Mouse (Mus musculus): ENCODE results near the gene Alox8.
A peak's percentile ranks its signal among the peaks of the same experiment; 100 is the strongest.

Alox8 gene

DNA sequence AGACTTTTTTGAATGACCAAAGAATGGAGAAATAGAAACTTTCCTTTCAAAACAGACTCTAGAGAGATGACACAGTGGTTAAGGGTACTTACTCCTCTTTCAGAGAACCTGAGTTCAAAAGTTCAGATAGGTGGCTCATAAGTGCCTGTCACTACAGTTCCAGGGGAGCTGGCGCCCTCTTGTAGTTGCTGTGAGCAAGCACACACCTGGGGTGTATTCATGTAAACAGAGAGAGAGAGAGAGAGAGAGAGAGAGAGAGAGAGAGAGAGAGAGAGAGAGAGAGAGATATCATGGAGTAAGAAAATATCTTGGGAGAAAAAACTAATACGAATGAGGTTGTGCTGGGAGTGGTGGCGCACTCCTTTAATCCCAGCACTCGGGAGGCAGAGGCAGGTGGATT, 17.5 kb downstream of the Alox8 start:
- DNase-seq (ENCODE audit: low spot score) = no peak

DNA sequence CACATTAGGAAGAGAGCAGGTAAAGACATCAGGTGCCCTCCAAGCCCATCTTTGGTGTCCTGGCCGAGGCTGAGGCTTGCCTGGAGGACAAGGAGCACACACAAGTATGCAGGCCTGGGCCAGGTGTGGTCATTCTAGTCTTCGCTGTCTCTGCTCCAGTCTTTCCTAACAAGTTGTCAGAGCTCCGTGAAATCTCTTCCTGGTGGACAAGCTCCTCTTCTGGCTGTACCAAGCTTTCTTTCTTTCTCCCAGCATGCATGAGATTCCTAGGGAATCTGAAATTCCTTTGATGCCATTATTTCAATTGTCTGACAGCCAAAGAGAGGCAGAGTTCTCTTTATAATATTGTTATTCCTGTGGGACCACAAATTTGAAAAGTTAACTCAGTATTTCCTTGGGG, 18.1 kb downstream of the Alox8 start:
- DNase-seq (ENCODE audit: low spot score) = no peak

DNA sequence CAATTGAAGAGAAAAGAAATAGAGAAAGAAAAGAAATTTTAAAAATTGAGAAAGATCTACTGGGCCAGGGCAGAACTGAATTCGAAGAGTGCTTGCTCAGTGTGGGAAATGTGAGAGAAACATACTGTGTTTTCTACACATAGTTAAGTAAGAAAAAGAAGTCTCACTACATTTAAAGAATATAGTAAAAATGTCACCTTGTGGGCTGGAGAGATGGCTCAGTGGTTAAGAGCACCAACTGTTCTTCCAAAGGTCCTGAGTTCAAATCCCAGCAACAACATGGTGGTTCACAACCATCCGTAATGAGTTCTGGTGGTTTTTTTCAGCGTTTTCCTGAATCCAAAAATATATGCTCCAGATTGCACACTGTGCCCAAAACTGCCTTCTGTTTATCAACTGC, 19.1 kb downstream of the Alox8 start:
- no peak for DNase-seq (ENCODE audit: low spot score)

GRCm38 (mm10) chr11:69174722-69175121, 22.9 kb downstream of the Alox8 start:
- DNase-seq (ENCODE audit: low spot score) = no peak

DNA sequence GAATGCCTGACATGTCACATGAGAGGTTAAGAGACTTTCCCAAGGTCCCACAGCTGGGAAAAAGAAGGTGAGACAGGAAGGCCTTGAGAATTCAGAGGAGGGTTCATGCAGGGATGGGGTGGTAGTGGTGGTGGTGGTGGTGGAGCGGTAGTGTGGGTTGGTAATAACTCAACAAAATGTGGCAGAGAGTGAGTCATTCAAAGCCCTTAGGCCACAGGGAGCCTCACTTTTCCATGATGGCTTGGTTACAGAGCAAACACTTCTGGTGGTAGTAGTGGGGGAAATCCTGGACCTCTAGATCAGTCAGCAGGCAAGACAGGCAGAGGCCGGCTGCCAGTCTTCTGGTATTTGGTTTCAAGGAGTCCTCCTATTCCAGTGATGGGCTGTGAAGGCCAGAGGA, 25.0 kb downstream of the Alox8 start:
- no peak for DNase-seq (ENCODE audit: low spot score)

GRCm38 (mm10) chr11:69171626-69172025, 26.0 kb downstream of the Alox8 start:
- DNase-seq (ENCODE audit: low spot score) = peak; percentile 89

GRCm38 (mm10) chr11:69169313-69169712, 28.3 kb downstream of the Alox8 start:
- DNase-seq (ENCODE audit: low spot score) = no peak

DNA sequence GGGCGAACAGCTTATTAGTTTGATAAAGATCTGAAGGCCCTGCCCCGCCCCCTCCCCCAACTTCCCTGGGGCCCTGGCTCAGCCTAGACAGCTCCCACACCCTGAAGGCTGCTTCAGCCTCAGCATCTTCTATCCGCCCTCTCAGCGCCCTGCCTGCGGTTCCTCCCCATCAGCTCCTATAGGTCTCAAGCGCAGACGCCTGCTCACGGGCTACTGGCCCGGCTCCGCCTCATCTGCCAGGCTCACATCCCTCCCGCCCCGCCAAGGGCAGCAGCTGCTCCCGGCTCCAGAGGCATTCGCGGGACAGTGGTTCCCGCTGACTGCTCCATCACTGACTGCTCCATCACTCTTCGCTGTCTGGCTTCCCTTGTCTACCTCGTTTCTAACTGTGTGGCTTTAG, 40.8 kb downstream of the Alox8 start, which contains the start of gene Alox12b:
TSS of gene Alox12b (plus strand) at position 190 of the 400 bp plus-strand sequence.
- DNase-seq (ENCODE audit: low spot score) = no peak

DNA sequence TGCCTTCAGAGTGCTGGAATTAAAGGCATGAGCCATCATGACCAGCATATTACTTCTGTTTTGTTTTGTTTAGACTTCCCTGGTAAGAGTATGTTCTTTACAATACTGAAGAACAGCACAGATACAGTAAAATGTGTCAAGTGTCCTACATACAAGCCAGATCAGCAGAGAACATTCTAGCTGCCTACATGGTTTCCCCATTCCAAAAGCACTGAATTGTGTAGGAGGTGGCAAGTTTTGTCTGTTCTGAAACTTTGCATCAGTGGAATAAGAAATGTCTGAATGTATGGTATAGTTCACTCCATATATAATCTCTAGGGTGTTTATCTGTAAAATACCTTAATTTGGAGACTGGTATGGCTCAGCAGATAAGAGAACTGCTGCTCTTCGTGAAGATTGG, 42.3 kb downstream of the Alox8 start:
- DNase-seq (ENCODE audit: low spot score) = no peak

- no peak for DNase-seq (ENCODE audit: low spot score)
These were observed 43.8 kb downstream of the Alox8 start for GRCm38 (mm10) chr11:69153831-69154230.

GRCm38 (mm10) chr11:69151004-69151403, 46.6 kb downstream of the Alox8 start:
- DNase-seq (ENCODE audit: low spot score) = no peak

DNA sequence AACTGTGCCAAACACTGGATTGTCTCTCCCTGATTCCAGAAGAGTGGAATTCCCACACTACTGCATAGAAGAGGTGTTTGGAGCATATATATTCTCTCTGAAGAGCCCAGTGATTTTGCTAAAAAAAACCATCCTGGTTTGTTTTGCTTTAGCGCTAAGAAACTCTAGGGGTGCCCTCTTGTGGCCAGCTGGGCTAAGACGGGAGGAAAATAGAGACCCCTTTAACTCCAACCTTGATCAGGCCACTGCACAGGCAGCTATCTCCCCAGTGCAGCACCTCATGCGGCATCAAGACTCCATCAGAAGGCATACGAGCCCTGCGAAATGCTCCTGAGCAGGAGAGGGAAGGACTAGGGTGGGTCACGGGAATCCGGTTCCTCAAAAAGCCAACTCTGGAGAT, 47.2 kb downstream of the Alox8 start:
- DNase-seq (ENCODE audit: low spot score) = peak; percentile 55

GRCm38 (mm10) chr11:69149728-69150127, 47.9 kb downstream of the Alox8 start:
- no peak for DNase-seq (ENCODE audit: low spot score)

DNA sequence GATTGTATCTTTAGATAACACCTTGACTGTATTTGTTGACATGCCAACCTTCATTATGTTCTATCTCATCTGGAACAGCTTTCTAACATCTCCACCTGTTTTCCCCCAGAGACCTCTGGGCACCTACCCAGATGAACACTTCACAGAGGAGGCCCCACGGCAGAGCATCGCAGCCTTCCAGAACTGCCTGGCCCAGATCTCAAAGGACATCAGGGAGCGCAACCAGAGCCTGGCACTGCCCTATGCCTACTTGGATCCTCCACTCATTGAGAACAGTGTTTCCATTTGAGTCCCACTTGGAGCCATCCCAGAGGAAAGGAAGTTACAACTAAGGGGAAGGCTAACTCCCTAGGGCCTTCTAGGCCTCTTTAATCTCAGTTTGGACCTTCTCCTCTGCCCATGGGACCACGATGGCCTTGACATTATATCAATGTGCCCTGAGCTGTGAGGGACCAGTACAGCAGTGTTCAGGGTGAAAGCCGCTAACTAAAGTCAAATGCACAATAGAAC, 49.1 kb downstream of the Alox8 start:
- DNase-seq (ENCODE audit: low spot score) = peak; percentile 22

GRCm38 (mm10) chr11:69147546-69147945, 50.1 kb downstream of the Alox8 start:
- DNase-seq (ENCODE audit: low spot score) = no peak

DNA sequence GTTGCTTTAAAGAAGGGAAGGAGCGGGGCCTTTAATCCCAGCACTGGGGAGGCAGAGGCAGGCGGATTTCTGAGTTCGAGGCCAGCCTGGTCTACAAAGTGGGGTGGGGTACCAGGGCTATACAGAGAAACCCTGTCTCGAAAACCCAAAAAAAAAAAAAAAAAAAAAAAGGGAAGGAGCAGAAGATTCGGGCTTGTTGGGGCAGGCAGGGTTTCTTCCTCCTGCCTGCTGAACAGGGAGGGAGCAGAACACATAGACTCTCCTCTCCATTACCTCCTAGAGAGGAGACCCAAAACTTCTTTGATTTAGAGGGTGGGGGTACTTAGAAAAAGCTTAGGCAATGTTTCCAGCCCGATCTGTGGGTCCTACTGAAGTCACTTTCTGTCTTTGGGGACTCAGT, 62.3 kb downstream of the Alox8 start:
- DNase-seq (ENCODE audit: low spot score) = no peak

DNA sequence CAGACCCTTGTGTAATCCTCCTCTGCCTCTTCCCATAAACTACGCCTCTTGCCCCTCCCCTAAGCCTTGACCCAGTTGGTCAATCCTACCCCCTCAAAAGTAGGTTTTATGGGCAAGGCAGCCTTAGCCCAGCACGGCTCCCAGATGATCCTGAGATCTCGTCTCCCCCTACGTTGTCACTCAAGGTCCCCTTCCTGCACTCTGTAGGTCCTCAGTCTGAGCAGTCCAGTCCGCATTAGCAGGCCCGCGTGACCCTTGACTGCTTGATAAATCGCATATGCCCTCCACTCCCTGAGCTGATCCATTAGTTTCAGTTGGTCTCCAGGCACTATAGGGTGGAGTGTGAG, 63.0 kb downstream of the Alox8 start:
- no peak for DNase-seq (ENCODE audit: low spot score)
